Mouse (Mus musculus): Measurements from ENCODE around the gene Hs6st1.
"Not testable (repeated sequence)": the region's sequence is repeated elsewhere in the genome, so short reads cannot be mapped to it uniquely, and the experiment has no call there.

The Hs6st1 gene

GRCm38 (mm10) chr1:36068076-36068475 lies at the start of gene Hs6st1:
TSS of gene Hs6st1 (plus strand) at chr1:36068400.
- peak; percentile 87 for DNase-seq (ENCODE audit: low spot score)

GRCm38 (mm10) chr1:36018617-36019016 lies 49.6 kb upstream of the Hs6st1 start:
- no peak for DNase-seq (ENCODE audit: low spot score)

- DNase-seq (ENCODE audit: low spot score) = no peak
Measured at GRCm38 (mm10) chr1:36019161-36019560, 49.0 kb upstream of the Hs6st1 start.

- DNase-seq (ENCODE audit: low spot score) = no peak
Measured at GRCm38 (mm10) chr1:36020315-36020714, 47.9 kb upstream of the Hs6st1 start.

- DNase-seq (ENCODE audit: low spot score) = peak; percentile 32
Measured at GRCm38 (mm10) chr1:36030421-36030821, 37.8 kb upstream of the Hs6st1 start.

- DNase-seq (ENCODE audit: low spot score) = no peak
Measured at GRCm38 (mm10) chr1:36038769-36039168, 29.4 kb upstream of the Hs6st1 start.

- no peak for DNase-seq (ENCODE audit: low spot score)
Measured at GRCm38 (mm10) chr1:36042072-36042471, 26.1 kb upstream of the Hs6st1 start.

GRCm38 (mm10) chr1:36043793-36044192 lies 24.4 kb upstream of the Hs6st1 start:
- DNase-seq (ENCODE audit: low spot score) = not testable (repeated sequence)

GRCm38 (mm10) chr1:36044288-36044687 lies 23.9 kb upstream of the Hs6st1 start:
- no peak for DNase-seq (ENCODE audit: low spot score)

- DNase-seq (ENCODE audit: low spot score) = no peak
Measured at GRCm38 (mm10) chr1:36052672-36053071, 15.5 kb upstream of the Hs6st1 start.

- DNase-seq (ENCODE audit: low spot score) = no peak
Measured at GRCm38 (mm10) chr1:36053566-36053965, 14.6 kb upstream of the Hs6st1 start.

- no peak for DNase-seq (ENCODE audit: low spot score)
Measured at GRCm38 (mm10) chr1:36054182-36054966, 13.8 kb upstream of the Hs6st1 start.

- no peak for DNase-seq (ENCODE audit: low spot score)
Measured at GRCm38 (mm10) chr1:36054967-36055357, 13.2 kb upstream of the Hs6st1 start.

GRCm38 (mm10) chr1:36059351-36059750 lies 8.8 kb upstream of the Hs6st1 start:
- no peak for DNase-seq (ENCODE audit: low spot score)

- DNase-seq (ENCODE audit: low spot score) = no peak
Measured at GRCm38 (mm10) chr1:36059959-36060953, 7.9 kb upstream of the Hs6st1 start.

- DNase-seq (ENCODE audit: low spot score) = no peak
Measured at GRCm38 (mm10) chr1:36061211-36061915, 6.8 kb upstream of the Hs6st1 start.

- no peak for DNase-seq (ENCODE audit: low spot score)
Measured at GRCm38 (mm10) chr1:36062088-36062805, 6.0 kb upstream of the Hs6st1 start.

- DNase-seq (ENCODE audit: low spot score) = no peak
Measured at GRCm38 (mm10) chr1:36062826-36063640, 5.2 kb upstream of the Hs6st1 start.

- DNase-seq (ENCODE audit: low spot score) = no peak
Measured at GRCm38 (mm10) chr1:36063641-36063955, 4.6 kb upstream of the Hs6st1 start.

GRCm38 (mm10) chr1:36064223-36064622 lies 4.0 kb upstream of the Hs6st1 start:
- no peak for DNase-seq (ENCODE audit: low spot score)
